Mouse (Mus musculus) G1E (cell line): ENCODE results near the gene Otol1. TPM values are rescaled to one million over a fixed set of nuclear protein-coding genes. Genes with fewer than 3 reads are reported as not detected.

Source experiments
- ATAC-seq: 2 replicates; pipeline ENCODE4 v1.8.0; 2016; ENCODE audit warnings: mild to moderate bottlenecking; ENCODE audit not compliant: insufficient number of reproducible peaks, poor library complexity, low FRiP score, severe bottlenecking; ENCODE audit errors: extremely low read depth
- DNase-seq: peaks from one replicate; pipeline ENCODE4 v3.0.0; 2012; ENCODE audit warnings: low spot score
- H3K27me3 ChIP-seq: 2 replicates; pipeline ENCODE4 v1.6.1; 2012; ENCODE audit warnings: mild to moderate bottlenecking, low read length, inconsistent platforms; ENCODE audit not compliant: insufficient read depth
- H3K36me3 ChIP-seq: replicated peaks from 2 replicates; pipeline ENCODE3; 2012; ENCODE audit warnings: mild to moderate bottlenecking, inconsistent platforms
- H3K4me1 ChIP-seq: 2 replicates; pipeline ENCODE4 v1.6.1; 2012; ENCODE audit warnings: low read depth, low read length, inconsistent platforms, mixed read lengths; ENCODE audit not compliant: insufficient read depth
- H3K4me3 ChIP-seq: 2 replicates; pipeline ENCODE4 v1.5.1; 2012; ENCODE audit warnings: low read depth, mild to moderate bottlenecking, inconsistent platforms, low read length, moderate library complexity, mixed read lengths
- H3K9me3 ChIP-seq: replicated peaks from 2 replicates; pipeline ENCODE4 v1.6.1; 2012; ENCODE audit warnings: inconsistent platforms
- CTCF ChIP-seq: IDR thresholded peaks from 2 replicates; pipeline ENCODE4 v1.5.1; 2012; ENCODE audit warnings: low read depth, low read length, inconsistent platforms, mixed read lengths
- GATA1 ChIP-seq: IDR thresholded peaks from 2 replicates; pipeline ENCODE4 v1.6.1; 2012; ENCODE audit warnings: borderline replicate concordance, low read length, inconsistent platforms, mixed read lengths
- GATA2 ChIP-seq: IDR thresholded peaks from 2 replicates; pipeline ENCODE4 v1.6.1; 2012; ENCODE audit warnings: low read depth, low read length, inconsistent platforms, borderline replicate concordance
- POLR2AphosphoS5 ChIP-seq: IDR thresholded peaks from 2 replicates; pipeline ENCODE4 v1.6.1; 2012; ENCODE audit warnings: low read depth, low read length, inconsistent platforms; ENCODE audit not compliant: insufficient replicate concordance
- TAL1 ChIP-seq: conservative IDR thresholded peaks from 2 replicates; pipeline ENCODE4 v1.6.1; 2012; ENCODE audit warnings: low read depth, low read length, inconsistent platforms, mixed read lengths
- polyA plus RNA-seq: library from polyadenylated mRNA; stranded (reverse); fragments of >175 nt; gene quantifications from 2 replicates; pipeline ENCODE4 v1.2.3, GENCODE M21; 2012
- total RNA-seq, 2 experiments: library from RNA; stranded (forward) in 1 of 2; stranded (reverse) in 1 of 2; fragments of 200-1000 nt in 1 of 2; fragments of >200 nt in 1 of 2; fragmentation: Nextera tagmentation in 1 of 2; gene quantifications; 2 replicates each; pipeline ENCODE4 v1.2.3; 2014 to 2017

Gene Otol1
- total and polyA plus RNA-seq, 3 experiments, result 0.11 TPM; not detected in 2

GRCm38 (mm10) chr3:70003126-70003764, 4.2 kb upstream of the Otol1 start:
- Histone ChIP-seq H3K9me3 (peaks cover 4% of the 10 kb centered on the region; the same call in 1 of the 2 replicates), H3K4me1 (no peaks in the 10 kb centered on the region), H3K4me3 (no peak overlapping the region), H3K36me3 (no peaks in the 10 kb centered on the region), H3K27me3 (no peaks in the 10 kb centered on the region)
- no peak for TF ChIP-seq GATA1
- no peak for TF ChIP-seq GATA2
- TF ChIP-seq TAL1, result no peak
- TF ChIP-seq CTCF, result no peak
- no peak for TF ChIP-seq POLR2AphosphoS5
- DNase-seq (no peak), ATAC-seq (no peak)

- H3K27me3 ChIP-seq, result no peaks in the 10 kb centered on the region
- no peaks in the 10 kb centered on the region for H3K36me3 ChIP-seq
- peaks cover 4% of the 10 kb centered on the region; the same call in 1 of the 2 replicates for H3K9me3 ChIP-seq
- DNase-seq (no peak), ATAC-seq (no peak)
- no peaks in the 10 kb centered on the region for H3K4me1 ChIP-seq
- no peak overlapping the region for H3K4me3 ChIP-seq
- no peak for TF ChIP-seq TAL1
- no peak for TF ChIP-seq POLR2AphosphoS5
- TF ChIP-seq GATA1, result no peak
- TF ChIP-seq CTCF, result no peak
- TF ChIP-seq GATA2, result no peak
These were observed 3.5 kb upstream of the Otol1 start for GRCm38 (mm10) chr3:70003955-70004354.

- DNase-seq (no peak), ATAC-seq (no peak)
- Histone ChIP-seq H3K4me3 (no peak overlapping the region), H3K36me3 (no peaks in the 10 kb centered on the region), H3K4me1 (no peaks in the 10 kb centered on the region), H3K9me3 (peaks cover 4% of the 10 kb centered on the region; the same call in 1 of the 2 replicates), H3K27me3 (no peaks in the 10 kb centered on the region)
- TF ChIP-seq TAL1, result no peak
- TF ChIP-seq POLR2AphosphoS5, result no peak
- no peak for TF ChIP-seq GATA2
- no peak for TF ChIP-seq CTCF
- TF ChIP-seq GATA1, result no peak
These were observed 3.0 kb upstream of the Otol1 start for GRCm38 (mm10) chr3:70004379-70004778.

GRCm38 (mm10) chr3:70012641-70013040, 5.2 kb downstream of the Otol1 start:
- TF ChIP-seq POLR2AphosphoS5 (no peak), GATA1 (no peak), TAL1 (no peak)
- Histone ChIP-seq H3K36me3 (no peaks in the 10 kb centered on the region), H3K4me3 (no peak overlapping the region), H3K27me3 (no peaks in the 10 kb centered on the region), H3K9me3 (peaks cover 10% of the 10 kb centered on the region; the same call in 1 of the 2 replicates), H3K4me1 (no peaks in the 10 kb centered on the region)
- no peak for DNase-seq
- no peak for ATAC-seq

GRCm38 (mm10) chr3:70026605-70027004, 19.2 kb downstream of the Otol1 start:
- Histone ChIP-seq H3K9me3 (peaks cover 17% of the 10 kb centered on the region), H3K4me3 (no peak overlapping the region), H3K27me3 (no peaks in the 10 kb centered on the region), H3K36me3 (no peaks in the 10 kb centered on the region), H3K4me1 (no peaks in the 10 kb centered on the region)
- ATAC-seq (no peak), DNase-seq (no peak)
- TF ChIP-seq POLR2AphosphoS5 (no peak), CTCF (no peak), GATA1 (no peak), TAL1 (no peak), GATA2 (no peak)

- DNase-seq, result no peak
- Histone ChIP-seq H3K27me3 (no peaks in the 10 kb centered on the region), H3K4me3 (no peak overlapping the region), H3K9me3 (peaks cover 14% of the 10 kb centered on the region), H3K36me3 (no peaks in the 10 kb centered on the region), H3K4me1 (no peaks in the 10 kb centered on the region)
- no peak for ATAC-seq
- no peak for TF ChIP-seq POLR2AphosphoS5
- TF ChIP-seq GATA1, result no peak
- no peak for TF ChIP-seq CTCF
- TF ChIP-seq GATA2, result no peak
- no peak for TF ChIP-seq TAL1
These were observed 21.8 kb downstream of the Otol1 start for GRCm38 (mm10) chr3:70029260-70029659.
